Mouse (Mus musculus): ENCODE measurements around the gene Hnf1b. TPM values are rescaled to one million over a fixed set of nuclear protein-coding genes. Genes with fewer than 3 reads are reported as not detected.

Hnf1b gene
- polyA plus RNA-seq, 1 experiment from 2014 or later: not detected

DNA sequence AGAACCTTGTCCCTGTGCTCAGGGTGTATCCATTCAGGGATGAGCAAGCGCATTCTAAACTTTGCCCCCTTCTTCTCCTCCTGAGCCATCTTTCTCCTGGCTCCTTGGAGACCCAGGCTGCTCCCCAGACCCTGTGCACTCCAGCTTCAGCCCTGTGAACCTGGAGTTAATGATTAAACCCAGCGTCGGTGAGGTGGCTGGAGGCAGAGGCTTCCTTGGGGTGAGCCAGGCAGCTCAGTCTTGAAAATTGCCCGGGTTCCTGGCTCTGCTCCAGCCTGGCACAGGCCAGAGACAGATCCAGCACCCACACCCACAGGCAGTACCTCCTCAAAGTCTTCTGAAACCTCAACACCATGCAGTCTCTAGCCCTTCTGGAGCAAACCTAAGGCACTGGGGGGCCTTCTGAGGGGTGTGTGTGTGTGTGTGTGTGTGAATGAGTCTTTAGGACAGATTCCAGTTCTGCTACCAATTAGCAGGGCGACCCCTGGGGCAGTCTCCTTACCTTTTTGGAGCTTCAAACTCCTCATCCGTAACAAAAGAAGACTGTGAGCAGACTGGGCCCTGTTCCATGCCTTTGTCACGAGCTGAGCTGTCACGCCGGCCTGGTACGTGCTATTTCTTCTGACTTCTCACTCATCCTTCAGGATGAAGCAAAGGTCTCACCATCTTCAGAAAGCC lies 29.9 kb upstream of the Hnf1b start:
- DNase-seq (ENCODE audit: low spot score): peak; percentile 11
- 38% methylated on average over 10 of the region's 10 CpGs for WGBS
- Histone ChIP-seq H3K9ac (ENCODE audit: low read depth, low read length) (no peak overlapping the region; the same call in 1 of the 2 replicates), H3K4me2 (ENCODE audit: low read depth, low read length) (no peak overlapping the region), H3K4me1 (ENCODE audit: control insufficient read depth, insufficient read depth, low read length) (no peaks in the 10 kb centered on the region), H3K27ac (replicated peaks; ENCODE audit: low read depth, low read length) (no peak overlapping the region), H3K36me3 (ENCODE audit: control insufficient read depth, insufficient read depth, low read length) (no peaks in the 10 kb centered on the region), H3K4me3 (ENCODE audit: low read depth, low read length) (no peak overlapping the region), H3K27me3 (replicated peaks; ENCODE audit: control insufficient read depth, insufficient read depth, low read length) (no peaks in the 10 kb centered on the region), H3K9me3 (ENCODE audit: control insufficient read depth, low read length) (no peaks in the 10 kb centered on the region)
- ATAC-seq (ENCODE audit: low read depth): no peak

DNA sequence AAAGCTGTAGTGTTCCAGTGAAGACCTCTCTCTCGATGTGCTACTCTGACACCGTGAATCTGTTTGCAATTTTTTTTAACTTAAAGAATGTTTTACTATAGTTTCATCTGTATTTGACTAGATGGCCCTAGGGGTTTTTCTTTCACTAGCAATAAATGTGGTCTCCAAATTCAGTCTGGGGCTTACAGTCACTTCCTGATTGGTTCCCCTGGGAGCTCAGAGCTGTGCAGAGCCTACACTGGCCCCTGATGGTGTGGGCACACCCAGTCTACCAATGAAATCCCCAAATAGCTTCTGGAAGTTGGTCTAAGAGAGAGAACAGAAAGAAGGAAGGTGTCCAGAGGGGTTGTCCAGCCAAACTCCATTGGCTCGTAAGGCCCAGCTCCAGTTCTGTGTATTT lies 23.7 kb upstream of the Hnf1b start:
- H3K27me3 ChIP-seq (replicated peaks; ENCODE audit: control insufficient read depth, insufficient read depth, low read length): no peaks in the 10 kb centered on the region
- WGBS: 62% methylated on average over 3 of the region's 3 CpGs
- no peaks in the 10 kb centered on the region for H3K36me3 ChIP-seq (ENCODE audit: control insufficient read depth, insufficient read depth, low read length)
- no peak overlapping the region for H3K4me2 ChIP-seq (ENCODE audit: low read depth, low read length)
- no peaks in the 10 kb centered on the region for H3K9me3 ChIP-seq (ENCODE audit: control insufficient read depth, low read length)
- H3K4me3 ChIP-seq (ENCODE audit: low read depth, low read length): no peak overlapping the region
- DNase-seq (ENCODE audit: low spot score): no peak
- H3K27ac ChIP-seq (replicated peaks; ENCODE audit: low read depth, low read length): no peak overlapping the region
- no peak overlapping the region for H3K9ac ChIP-seq (ENCODE audit: low read depth, low read length)
- H3K4me1 ChIP-seq (ENCODE audit: control insufficient read depth, insufficient read depth, low read length): no peaks in the 10 kb centered on the region
- no peak for ATAC-seq (ENCODE audit: low read depth)

DNA sequence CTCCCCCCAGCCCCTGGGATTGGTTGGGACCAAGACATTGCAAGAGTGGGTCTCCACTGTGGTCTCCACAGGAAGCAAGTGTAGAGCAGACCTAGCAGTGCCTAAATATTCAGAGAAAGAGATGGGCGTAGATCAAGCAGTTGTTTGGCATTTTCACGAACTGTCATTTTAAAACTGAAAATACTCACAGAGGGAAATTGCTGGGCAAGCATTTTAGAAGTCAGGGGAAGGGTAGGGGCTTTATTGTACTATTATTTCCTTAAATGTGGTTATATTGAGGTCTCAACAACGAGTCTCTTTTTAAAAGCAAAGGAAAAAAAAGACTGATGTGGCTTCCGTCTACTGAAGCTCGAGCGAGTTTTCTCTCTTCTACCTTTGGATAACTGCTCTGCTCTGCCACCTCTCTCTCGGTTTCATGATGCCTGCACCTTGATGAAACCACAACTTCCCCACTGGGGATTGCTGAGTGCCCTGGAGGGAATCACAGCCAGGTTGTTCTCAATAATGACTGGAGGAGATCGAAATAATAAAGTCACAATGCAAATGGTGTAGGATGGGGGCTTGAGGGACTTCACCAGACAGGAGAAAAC lies 21.2 kb upstream of the Hnf1b start:
- 82% methylated on average over 8 of the region's 8 CpGs for WGBS
- Histone ChIP-seq H3K4me3 (ENCODE audit: low read depth, low read length) (no peak overlapping the region), H3K9me3 (ENCODE audit: control insufficient read depth, low read length) (no peaks in the 10 kb centered on the region), H3K36me3 (ENCODE audit: control insufficient read depth, insufficient read depth, low read length) (no peaks in the 10 kb centered on the region), H3K27ac (replicated peaks; ENCODE audit: low read depth, low read length) (no peak overlapping the region), H3K4me1 (ENCODE audit: control insufficient read depth, insufficient read depth, low read length) (no peaks in the 10 kb centered on the region), H3K27me3 (replicated peaks; ENCODE audit: control insufficient read depth, insufficient read depth, low read length) (no peaks in the 10 kb centered on the region), H3K9ac (ENCODE audit: low read depth, low read length) (no peak overlapping the region), H3K4me2 (ENCODE audit: low read depth, low read length) (no peak overlapping the region)
- ATAC-seq (ENCODE audit: low read depth): no peak
- DNase-seq (ENCODE audit: low spot score): no peak

DNA sequence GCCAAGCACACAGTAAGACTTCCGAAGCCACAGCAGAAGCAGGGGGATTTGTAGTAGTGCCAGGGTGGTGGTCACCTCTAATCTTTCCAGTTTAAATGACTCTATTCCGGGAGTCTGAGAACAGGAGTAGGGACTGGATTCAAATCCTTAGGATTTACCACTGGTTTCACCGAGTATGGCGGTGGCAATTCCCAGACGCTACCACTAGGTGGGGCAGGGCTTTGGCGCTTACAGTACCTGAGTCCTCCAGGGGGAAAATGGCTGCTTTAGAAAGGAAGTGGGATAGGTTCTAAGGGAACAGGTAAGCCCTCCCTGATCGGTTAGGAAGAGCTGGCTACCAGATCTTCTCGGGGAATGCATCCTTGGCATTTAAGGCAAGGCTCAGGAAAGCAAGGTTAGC lies 17.5 kb upstream of the Hnf1b start:
- no peak overlapping the region for H3K4me2 ChIP-seq (ENCODE audit: low read depth, low read length)
- H3K36me3 ChIP-seq (ENCODE audit: control insufficient read depth, insufficient read depth, low read length): no peaks in the 10 kb centered on the region
- H3K4me1 ChIP-seq (ENCODE audit: control insufficient read depth, insufficient read depth, low read length): no peaks in the 10 kb centered on the region
- H3K4me3 ChIP-seq (ENCODE audit: low read depth, low read length): no peak overlapping the region
- H3K9me3 ChIP-seq (ENCODE audit: control insufficient read depth, low read length): no peaks in the 10 kb centered on the region
- H3K9ac ChIP-seq (ENCODE audit: low read depth, low read length): no peak overlapping the region
- H3K27ac ChIP-seq (replicated peaks; ENCODE audit: low read depth, low read length): no peak overlapping the region
- DNase-seq (ENCODE audit: low spot score) (no peak), ATAC-seq (ENCODE audit: low read depth) (no peak)
- no peaks in the 10 kb centered on the region for H3K27me3 ChIP-seq (replicated peaks; ENCODE audit: control insufficient read depth, insufficient read depth, low read length)
- 48% methylated on average over 8 of the region's 8 CpGs for WGBS

DNA sequence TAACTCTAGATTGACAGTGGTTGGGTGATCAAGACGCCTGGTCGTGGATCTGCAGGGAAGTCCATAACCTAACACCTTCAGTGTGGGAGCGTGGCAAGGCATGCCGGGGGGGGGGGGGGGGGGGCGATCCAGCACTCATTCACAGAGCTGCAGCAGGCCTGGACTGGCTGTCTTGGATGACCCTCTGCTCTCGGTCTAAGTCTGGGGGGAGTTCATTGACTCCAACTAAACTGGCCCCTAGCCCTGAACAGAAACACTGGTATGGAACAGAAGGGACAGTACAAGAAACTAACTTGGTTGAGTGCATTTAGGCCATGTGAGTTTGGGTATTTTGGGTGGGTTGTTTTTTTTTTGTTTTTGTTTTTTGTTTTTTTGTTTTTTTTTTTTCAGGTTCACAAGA lies 16.3 kb upstream of the Hnf1b start:
- no peak for DNase-seq (ENCODE audit: low spot score)
- 79% methylated on average over 4 of the region's 6 CpGs for WGBS
- no peak overlapping the region for H3K4me3 ChIP-seq (ENCODE audit: low read depth, low read length)
- no peak for ATAC-seq (ENCODE audit: low read depth)
- no peak overlapping the region for H3K9ac ChIP-seq (ENCODE audit: low read depth, low read length)
- H3K36me3 ChIP-seq (ENCODE audit: control insufficient read depth, insufficient read depth, low read length): no peaks in the 10 kb centered on the region
- H3K9me3 ChIP-seq (ENCODE audit: control insufficient read depth, low read length): no peaks in the 10 kb centered on the region
- H3K27ac ChIP-seq (replicated peaks; ENCODE audit: low read depth, low read length): no peak overlapping the region
- no peaks in the 10 kb centered on the region for H3K27me3 ChIP-seq (replicated peaks; ENCODE audit: control insufficient read depth, insufficient read depth, low read length)
- no peak overlapping the region for H3K4me2 ChIP-seq (ENCODE audit: low read depth, low read length)
- no peaks in the 10 kb centered on the region for H3K4me1 ChIP-seq (ENCODE audit: control insufficient read depth, insufficient read depth, low read length)

DNA sequence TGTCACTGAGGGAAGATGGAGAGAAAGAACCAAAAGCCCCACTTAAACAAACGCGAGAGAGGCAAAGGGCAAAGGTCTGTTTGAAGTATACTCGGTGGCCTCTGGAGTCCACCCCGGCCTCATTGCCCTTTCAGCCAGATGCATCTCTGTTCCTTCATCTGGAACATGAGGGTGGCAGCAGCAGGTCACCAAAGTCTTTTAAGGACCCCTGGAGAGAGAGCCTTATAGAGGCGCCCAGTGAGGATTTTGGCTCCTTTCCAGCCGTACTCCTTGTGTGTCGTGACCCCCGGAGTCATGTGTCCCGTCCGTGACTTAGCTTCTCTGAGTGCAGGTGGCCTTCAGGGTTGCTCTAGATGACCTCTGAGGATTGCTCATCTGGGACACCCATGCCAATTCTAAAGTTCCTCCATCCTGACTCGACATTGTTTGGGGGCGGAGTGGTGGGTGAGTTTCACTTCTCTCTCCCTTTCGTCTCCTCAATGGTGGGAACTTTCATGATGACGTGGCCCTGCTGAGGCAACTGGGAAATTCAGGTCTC lies 15.8 kb upstream of the Hnf1b start:
- Histone ChIP-seq H3K4me1 (ENCODE audit: control insufficient read depth, insufficient read depth, low read length) (no peaks in the 10 kb centered on the region), H3K9ac (ENCODE audit: low read depth, low read length) (no peak overlapping the region), H3K4me3 (ENCODE audit: low read depth, low read length) (no peak overlapping the region), H3K27ac (replicated peaks; ENCODE audit: low read depth, low read length) (no peak overlapping the region), H3K9me3 (ENCODE audit: control insufficient read depth, low read length) (no peaks in the 10 kb centered on the region), H3K36me3 (ENCODE audit: control insufficient read depth, insufficient read depth, low read length) (no peaks in the 10 kb centered on the region), H3K4me2 (ENCODE audit: low read depth, low read length) (no peak overlapping the region), H3K27me3 (replicated peaks; ENCODE audit: control insufficient read depth, insufficient read depth, low read length) (no peaks in the 10 kb centered on the region)
- 77% methylated on average over 14 of the region's 14 CpGs for WGBS
- DNase-seq (ENCODE audit: low spot score) (no peak), ATAC-seq (ENCODE audit: low read depth) (no peak)

DNA sequence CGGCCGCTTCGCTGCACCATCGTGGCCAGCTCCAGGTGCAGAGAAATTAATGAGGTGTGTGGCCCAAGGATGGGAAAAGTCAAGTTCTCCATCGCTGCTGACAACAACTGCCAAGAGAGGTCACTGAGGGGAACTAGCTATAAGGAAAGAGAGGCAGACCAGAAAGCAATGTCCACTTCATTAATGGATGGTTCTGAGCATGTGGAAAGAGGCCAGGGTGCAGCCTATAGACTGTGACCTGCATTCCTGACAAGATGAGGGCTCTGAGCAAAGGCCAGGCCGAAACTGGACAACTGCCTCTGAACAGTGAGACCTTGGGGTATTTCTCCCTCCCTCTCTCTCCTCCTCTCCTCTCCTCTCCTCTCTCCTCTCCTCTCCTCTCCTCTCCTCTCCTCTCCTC lies 10.4 kb upstream of the Hnf1b start:
- Histone ChIP-seq H3K36me3 (ENCODE audit: control insufficient read depth, insufficient read depth, low read length) (no peaks in the 10 kb centered on the region), H3K27ac (replicated peaks; ENCODE audit: low read depth, low read length) (no peak overlapping the region), H3K9ac (ENCODE audit: low read depth, low read length) (no peak overlapping the region), H3K4me1 (ENCODE audit: control insufficient read depth, insufficient read depth, low read length) (no peaks in the 10 kb centered on the region), H3K4me3 (ENCODE audit: low read depth, low read length) (no peak overlapping the region), H3K4me2 (ENCODE audit: low read depth, low read length) (no peak overlapping the region), H3K9me3 (ENCODE audit: control insufficient read depth, low read length) (no peaks in the 10 kb centered on the region), H3K27me3 (replicated peaks; ENCODE audit: control insufficient read depth, insufficient read depth, low read length) (no peaks in the 10 kb centered on the region; the same call in 1 of the 2 replicates)
- DNase-seq (ENCODE audit: low spot score) (no peak), ATAC-seq (ENCODE audit: low read depth) (no peak)
- WGBS: 75% methylated on average over 5 of the region's 6 CpGs

DNA sequence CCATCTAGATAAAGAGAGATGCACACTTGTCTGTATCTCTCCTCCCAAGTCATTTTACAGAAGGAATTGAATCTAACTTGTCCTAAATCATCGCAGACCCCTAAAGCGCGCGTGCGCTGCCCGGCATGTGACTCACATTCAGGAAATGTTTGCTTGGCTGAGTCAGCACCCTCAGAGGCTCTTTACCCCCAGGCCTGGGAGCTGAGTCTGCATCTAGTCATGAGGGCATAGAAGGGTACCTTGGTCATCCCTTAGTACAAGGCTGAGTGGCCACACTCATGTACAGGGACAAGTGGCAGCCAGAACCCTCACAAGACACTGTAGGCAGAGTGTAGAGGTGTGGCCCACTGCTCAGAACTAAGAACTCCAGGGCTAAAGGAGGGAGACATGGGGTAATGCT lies 6.3 kb upstream of the Hnf1b start:
- no peaks in the 10 kb centered on the region for H3K4me1 ChIP-seq (ENCODE audit: control insufficient read depth, insufficient read depth, low read length)
- DNase-seq (ENCODE audit: low spot score) (no peak), ATAC-seq (ENCODE audit: low read depth) (no peak)
- no peaks in the 10 kb centered on the region for H3K9me3 ChIP-seq (ENCODE audit: control insufficient read depth, low read length)
- H3K27me3 ChIP-seq (replicated peaks; ENCODE audit: control insufficient read depth, insufficient read depth, low read length): peaks cover 14% of the 10 kb centered on the region
- no peak overlapping the region for H3K27ac ChIP-seq (replicated peaks; ENCODE audit: low read depth, low read length)
- no peak overlapping the region for H3K4me3 ChIP-seq (ENCODE audit: low read depth, low read length)
- H3K36me3 ChIP-seq (ENCODE audit: control insufficient read depth, insufficient read depth, low read length): no peaks in the 10 kb centered on the region
- H3K9ac ChIP-seq (ENCODE audit: low read depth, low read length): no peak overlapping the region
- WGBS: 85% methylated on average over 6 of the region's 6 CpGs
- no peak overlapping the region for H3K4me2 ChIP-seq (ENCODE audit: low read depth, low read length)
